Mouse (Mus musculus): Measurements from ENCODE around the gene Ccdc124. TPM values are rescaled to one million over a fixed set of nuclear protein-coding genes. Genes with fewer than 3 reads are reported as not detected.

Ccdc124 gene
- total RNA-seq, 2 experiments from 2014 or later = 36.8 to 38.9 TPM

DNA sequence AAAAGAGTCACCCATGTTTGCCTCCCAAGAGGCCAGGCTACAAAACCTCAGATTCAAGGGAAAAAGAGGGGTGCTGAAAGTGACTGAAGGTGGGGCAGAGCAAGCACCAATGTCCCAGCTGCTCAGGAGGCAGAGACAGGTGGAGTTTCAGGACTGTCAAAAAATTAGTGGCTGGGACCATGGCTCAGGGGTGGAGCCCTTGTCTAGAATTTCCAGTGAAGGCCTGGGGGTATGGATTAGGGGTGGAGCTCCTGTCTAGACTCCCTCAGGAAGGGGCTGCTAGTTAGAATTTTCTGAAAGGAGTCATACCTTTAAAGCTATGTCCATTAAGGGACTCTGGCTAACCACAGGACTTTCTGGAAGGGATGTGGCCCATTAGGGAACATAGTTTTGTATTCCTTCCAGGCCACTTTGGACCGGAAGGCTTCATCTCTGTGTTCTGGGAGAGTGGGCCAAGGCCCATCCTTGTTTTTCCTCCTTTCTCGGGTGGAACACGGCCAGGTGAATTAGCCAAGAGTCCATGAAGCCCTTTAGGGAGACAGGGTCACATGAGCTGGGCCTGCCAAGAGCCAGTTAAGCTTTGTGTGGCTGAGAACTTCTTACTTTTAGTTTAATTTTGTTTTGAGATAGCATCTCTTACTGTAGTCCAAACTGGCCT is 24.3 kb downstream of the Ccdc124 start:
- no peak for ATAC-seq (ENCODE audit: poor library complexity, severe bottlenecking)

DNA sequence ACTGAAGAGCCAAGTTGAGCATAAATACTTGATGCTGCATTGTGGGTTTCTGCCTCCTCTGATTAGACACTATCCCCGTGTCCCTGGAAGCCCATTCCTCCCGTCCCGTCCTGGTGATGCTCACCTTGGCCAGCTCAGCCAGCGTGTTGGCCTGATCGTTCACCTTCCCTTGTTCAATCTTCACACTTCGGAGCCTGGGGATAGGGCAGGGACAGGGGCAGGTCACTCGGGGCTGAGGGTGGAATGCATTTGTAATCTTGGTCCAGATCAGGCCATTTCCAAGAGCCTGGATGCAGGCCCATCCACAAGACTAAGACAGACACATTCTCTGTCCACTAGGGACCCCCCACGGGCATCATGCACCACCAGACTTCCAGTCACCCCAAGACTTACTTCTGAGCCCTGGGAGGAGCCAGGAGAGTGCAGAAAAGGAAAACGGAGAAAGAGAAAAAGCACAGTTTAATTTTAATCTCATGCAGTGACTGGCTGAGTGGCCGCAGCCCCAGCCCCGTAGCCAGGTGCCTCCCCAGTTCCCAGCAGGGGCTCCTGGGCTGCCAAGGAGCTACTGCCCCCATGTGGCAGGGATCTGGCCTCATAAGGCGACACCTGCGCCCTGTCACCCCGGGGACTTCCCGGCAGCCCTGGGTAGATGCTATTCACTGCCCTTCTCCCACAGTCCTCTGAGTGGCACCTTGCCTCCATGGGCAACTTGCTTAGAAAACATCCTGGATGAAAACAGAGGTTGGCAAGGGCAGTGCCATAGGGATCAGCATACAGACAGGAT is 27.2 kb downstream of the Ccdc124 start:
- ATAC-seq (ENCODE audit: poor library complexity, severe bottlenecking) = no peak

DNA sequence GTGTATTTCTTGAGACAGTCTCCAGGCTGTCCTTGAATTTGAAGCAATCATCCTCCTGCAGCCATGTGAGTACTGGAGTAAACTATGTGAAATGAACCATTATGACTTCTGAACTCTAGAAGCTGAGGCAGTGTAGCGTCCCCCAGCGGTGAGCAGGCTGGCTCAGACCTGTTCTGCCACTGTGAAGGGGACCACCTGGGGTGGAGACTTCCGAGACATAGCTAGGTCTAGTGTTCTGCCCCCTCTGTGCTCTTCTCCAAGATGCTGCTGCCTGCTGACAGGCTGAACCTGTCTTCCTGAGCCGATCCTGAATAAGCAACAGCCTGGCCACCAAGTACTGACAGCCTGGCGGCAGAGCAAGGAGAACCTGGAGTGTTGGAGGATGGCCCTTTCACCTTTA is 28.6 kb downstream of the Ccdc124 start:
- no peak for ATAC-seq (ENCODE audit: poor library complexity, severe bottlenecking)

DNA sequence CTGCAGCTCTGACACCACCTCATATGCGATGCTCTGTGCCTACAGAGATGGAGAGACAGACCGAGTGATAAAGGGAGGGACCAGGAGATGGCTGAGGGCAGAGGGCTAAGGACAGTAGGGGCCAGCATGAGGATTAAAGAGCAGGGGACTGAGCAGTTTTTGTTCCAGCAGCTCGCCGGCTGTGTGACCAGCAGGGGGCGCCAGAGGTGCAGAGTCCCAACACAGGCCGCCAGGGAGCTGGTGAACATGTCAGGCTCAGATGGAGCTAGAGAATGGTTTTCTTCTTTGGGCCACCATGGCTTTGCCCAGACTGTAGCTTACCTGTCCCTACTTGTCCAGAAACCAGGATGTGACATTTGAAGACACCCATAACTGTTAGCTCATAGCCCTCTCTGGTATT is 29.2 kb downstream of the Ccdc124 start:
- peak; percentile 49 for ATAC-seq (ENCODE audit: poor library complexity, severe bottlenecking)

DNA sequence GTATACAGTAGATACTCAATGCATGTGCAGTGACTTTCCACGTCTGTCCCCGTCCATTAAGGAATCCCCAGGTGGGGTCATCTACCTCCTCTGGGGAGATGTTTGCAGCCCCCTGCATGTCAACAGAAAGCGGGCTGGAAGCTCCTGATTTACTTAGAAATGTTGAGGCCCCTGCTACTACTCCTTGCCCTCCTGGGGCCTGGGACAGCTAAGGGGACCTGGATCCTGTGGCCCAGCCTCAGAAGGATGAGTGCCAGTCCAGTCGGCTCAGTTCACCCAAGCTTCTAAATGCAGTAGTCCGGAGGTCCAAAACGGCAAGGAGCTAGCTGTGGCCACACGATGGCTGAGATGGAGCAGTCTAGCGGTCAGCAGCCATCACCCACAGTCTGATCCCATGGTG is 29.8 kb downstream of the Ccdc124 start:
- no peak for ATAC-seq (ENCODE audit: poor library complexity, severe bottlenecking)

DNA sequence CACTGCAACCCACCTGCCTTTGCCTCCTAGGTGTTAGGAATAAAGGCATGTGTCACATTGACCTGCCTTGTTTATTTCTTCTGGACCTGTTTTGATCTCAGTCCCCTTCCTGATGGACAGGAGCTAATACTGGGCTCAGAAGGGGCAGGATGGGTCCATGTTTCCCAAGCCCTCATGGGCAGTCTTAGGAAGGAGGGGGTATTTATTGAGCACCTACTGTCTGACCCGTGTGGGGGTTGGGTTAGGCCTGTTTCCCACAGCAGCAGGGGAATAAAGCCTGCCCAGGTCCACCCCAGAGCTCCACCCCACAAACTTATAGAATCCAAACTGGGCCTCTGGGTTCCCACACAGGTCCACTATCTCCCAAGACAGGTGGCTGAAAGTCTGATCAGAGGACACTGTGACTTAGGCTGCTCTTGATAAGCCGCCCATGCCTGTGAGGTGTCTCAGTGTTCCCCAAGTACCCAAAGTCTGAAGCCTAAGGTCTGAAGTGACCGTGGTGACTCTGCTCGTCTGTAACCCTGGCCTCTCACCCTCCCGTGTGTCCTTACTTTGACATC is 30.4 kb downstream of the Ccdc124 start:
- no peak for ATAC-seq (ENCODE audit: poor library complexity, severe bottlenecking)

DNA sequence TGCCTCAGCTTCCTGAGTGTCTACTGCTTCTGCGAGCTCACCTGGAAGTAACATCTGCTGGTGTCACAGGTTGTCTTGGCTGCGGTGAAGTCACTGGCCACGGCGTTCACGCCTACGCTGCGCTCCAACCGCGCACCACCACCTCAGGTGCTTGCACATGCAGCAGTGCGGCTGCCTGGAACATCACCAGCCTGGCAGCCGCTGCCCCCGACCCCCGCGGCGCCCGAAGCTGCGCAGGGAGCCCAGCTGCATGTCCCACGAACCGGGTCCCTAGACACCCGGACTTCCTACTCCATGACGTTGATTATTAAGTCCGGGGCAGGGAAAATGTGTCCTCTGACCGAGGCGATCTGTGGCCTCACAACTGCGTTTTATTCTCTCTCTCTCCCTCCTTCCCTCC is 31.3 kb downstream of the Ccdc124 start:
- no peak for ATAC-seq (ENCODE audit: poor library complexity, severe bottlenecking)

DNA sequence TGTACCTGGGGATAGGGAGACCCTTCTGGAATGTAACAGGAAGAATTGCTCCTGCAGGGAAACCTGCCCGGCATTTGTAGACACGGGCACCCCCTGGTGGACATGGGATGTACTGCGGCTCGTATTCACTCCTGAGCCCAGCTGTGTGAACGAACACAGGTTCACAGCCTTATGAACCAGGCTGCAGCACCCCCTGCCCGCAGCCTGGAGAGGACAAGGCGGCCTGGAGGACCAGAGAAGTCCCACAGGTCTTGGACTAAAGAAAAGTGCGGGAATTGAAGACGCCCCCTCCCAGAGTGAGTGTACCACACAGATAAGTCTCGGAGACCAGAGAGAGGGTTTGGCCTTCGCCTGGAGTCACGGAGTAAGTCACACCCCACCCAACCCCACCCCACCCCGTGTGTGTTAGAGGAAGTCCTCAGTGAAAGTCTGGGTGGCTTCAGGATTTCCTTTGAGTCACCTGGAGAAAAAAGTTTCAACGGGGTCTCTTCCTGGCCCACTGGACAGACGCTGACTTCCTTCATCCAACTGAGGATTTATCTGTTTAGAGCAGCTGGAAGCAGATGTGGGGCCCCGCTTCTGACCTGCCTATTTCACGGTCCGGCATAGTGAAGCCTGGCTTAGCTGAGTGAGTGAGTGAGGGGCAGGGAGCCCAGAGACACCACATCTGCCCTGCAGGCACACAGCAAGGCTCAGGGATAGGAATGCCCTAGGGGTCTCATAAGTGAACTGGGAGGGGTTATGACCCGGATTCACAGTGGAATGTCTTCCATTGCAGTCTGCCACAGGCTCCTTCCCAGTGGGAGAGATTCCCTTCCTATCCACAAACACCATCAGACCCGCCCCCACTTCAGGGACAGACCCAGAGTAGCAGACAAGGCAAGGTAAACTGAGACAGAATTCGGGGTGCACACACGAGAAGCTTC is 32.3 kb downstream of the Ccdc124 start:
- ATAC-seq (ENCODE audit: poor library complexity, severe bottlenecking) = peak; percentile 37

DNA sequence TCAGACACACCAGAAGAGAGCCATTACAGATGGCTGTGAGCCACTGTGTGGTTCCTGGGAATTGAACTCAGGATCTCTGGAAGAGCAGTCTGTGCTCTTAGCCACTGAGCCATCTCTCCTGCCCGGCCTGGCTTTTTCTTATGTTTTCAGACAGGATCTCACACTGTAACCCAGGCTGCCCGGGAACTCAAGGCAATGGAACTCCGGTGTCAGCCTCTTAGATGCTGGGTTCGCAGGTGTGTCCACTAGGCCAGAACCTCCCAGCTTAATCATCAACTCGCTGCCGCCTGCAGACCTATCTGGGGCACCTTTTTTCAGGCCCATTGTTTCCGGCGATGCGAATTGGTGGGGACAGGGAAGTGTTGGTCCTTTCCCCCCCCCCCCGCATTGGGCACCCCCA is 33.1 kb downstream of the Ccdc124 start:
- ATAC-seq (ENCODE audit: poor library complexity, severe bottlenecking) = no peak

DNA sequence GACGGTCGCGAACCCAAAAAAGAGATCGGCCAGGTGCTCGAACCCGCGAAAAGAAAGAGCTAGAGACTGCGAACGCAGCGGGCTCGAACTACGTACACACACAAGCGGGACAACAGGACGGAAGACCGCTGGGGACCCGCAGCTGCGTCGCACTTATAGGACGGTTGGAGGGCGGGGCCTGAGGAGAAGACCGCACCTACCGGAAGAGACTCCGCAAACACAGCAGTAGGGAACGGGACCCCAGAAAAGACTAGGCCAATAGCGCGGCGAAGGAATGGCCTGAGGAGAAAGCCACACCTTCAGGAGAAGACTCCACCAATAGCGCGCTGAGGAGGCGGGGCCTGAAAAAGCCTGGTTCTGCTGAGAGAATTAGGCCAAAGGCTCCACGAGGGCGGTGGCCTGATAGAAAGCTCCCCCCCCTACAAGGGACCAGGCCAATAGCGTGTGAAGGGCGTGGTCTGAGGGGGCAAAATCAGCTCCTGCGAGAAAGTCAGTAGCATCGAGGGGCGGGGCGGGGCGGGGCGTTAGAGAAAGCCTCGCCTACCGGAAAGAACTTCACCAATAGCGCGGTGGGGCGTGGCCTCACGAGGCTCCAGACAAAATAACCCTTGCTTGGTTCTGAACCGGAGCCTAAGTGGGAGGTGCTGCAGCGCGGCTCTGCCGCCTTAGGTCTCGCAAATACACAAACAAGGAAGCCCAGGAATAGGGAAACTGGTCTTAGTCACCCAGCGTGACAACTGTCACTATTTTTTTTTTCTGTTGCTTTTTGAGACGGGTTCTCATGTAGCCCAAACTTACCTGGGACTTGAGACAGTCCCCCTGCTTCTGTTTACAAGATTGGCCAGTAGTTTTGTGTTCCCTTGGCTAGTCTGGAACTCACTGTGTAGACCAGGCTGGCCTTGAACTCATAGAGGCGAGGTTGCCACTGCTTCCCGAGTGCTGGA is 34.1 kb downstream of the Ccdc124 start, which contains the start of gene Arrdc2:
Gene Arrdc2 (minus strand): TSS at position 313 of the 944 bp plus-strand sequence.
- ATAC-seq (ENCODE audit: poor library complexity, severe bottlenecking) = peak; percentile 80

DNA sequence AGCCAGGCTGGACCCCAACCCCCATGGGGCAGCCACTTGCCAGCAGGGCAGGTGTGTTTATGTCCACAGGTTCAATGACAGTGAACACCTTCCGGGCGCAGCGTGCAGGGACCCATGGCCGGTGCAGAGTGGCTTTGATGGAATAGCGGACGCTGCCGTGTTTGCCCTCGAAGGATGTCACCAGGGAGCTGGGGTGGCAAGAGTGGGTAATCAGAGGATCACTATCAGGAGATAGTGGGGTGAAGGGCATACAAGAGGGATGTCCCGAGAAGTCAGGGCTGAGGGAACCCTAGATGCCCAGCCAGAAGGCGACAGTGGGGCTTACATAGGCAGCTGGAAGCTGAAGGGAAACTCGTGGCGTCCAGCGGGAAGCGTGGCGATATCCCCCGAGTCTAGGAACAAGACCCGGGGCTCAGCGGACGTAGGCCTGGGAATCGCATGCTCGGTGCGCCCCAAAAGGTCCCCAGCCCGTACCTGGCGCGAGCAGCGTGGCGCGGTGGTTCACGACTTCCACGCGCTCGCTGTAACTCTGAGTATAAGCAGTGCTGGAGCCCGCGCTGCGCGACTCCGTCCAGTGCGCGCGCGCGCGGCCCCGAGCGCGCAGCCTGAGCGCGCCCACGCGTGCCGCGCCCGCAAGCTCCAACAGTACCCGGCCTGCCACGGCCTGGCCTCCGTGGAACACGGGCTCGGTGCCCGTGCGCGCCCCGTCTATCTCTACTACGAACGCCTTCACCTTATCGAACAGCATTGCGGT is 34.9 kb downstream of the Ccdc124 start:
- peak; percentile 21 for ATAC-seq (ENCODE audit: poor library complexity, severe bottlenecking)

DNA sequence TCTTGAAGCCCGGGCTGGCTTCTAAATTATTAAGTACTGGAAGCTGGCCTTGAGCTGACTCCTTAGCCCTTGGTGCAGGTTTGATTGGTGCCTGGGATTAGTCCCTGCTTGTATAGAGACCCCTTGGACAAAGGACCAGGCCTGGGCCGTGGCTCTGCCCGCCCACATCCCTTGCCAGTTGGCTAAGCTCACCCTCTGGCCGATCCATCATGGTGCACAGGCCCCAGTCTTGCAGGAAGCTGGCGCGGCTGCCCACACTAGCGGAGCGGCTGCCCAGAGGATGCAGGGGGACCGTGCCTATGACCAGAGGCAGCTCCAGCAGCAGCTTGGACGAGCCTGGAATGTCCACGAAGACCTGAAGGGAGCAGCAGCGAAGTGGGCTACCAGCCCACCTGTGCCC is 37.1 kb downstream of the Ccdc124 start:
- no peak for ATAC-seq (ENCODE audit: poor library complexity, severe bottlenecking)

DNA sequence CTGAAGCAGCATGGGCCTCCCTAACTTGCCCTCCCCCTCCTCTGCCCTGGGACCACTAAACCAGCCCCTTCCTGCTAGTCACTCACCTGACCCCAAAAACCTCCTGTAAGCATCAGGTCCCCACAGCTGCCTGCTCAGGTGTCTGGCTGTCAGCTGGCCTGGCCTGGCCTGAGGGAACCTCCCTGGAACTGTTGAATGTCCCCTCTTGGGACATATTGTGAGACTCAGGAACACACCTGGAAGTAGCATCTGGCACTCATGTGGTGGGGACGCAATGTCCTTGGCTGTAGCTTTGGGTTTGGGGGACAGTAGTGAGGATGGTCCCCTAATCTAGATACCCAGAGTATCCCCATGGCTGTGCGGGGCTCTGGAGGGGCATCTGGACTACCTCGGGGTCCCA is 39.7 kb downstream of the Ccdc124 start:
- no peak for ATAC-seq (ENCODE audit: poor library complexity, severe bottlenecking)

DNA sequence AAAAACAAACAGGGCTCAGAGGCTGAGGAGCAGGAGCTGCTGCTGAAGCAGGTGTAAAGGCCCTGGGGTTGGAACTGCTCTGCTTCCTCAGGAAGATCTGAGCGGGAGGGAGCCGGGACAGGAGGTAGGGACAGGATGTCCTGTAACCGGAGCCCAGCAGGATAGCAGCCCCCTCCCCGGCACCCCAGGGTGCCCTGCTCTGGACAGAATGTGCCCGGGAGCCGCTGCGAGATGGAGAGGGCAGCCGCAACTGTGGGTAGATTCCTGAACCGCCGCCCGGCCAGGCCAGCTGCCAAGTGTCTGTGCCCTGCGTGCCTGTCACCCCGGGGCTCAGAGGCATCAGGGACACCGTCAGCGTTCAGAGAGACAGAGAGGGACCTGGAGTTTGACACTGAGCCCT is 40.2 kb downstream of the Ccdc124 start:
- ATAC-seq (ENCODE audit: poor library complexity, severe bottlenecking) = no peak

DNA sequence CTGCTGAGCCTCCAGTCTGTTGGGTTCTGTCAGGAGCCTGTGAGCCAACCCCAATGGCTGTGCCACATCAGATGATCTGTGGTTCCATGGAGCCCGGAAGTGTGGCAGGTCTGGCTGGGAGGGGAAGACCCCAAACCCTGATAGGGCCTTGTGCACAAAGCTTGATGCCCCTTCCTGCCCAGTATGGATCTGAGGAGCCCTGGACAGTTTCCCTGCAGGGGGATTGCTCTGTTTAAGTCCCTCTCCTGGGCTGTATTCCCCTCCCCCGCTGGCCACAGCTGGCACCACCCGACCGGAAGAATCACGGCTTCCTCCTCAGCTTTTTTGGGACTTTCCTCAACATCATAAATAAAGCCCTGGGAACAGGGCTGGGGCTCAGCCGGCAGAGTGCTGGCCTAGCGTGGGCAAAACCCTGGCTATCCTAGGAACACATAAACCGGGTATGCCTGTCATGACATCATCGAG is 40.7 kb downstream of the Ccdc124 start:
- peak; percentile 80 for ATAC-seq (ENCODE audit: poor library complexity, severe bottlenecking)

DNA sequence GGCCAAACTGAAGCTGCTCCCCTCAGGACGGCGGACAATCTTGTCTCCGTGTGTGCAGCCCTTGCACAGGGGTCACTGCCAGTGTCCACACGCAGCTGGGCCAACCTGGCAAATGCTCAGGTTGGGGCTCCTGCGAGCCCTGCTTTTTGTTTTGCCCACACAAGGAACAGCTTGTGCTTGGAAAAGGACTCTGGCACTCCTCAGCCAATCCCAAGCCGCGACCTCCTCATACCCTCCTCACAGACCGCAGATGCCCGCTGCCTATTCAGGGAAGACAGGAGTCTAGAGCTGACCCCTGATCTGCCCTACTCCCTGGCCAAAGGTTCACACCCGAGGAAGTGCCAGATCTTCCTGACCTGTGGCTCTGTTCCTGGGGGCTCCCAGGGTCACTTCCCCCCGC is 41.4 kb downstream of the Ccdc124 start:
- no peak for ATAC-seq (ENCODE audit: poor library complexity, severe bottlenecking)

DNA sequence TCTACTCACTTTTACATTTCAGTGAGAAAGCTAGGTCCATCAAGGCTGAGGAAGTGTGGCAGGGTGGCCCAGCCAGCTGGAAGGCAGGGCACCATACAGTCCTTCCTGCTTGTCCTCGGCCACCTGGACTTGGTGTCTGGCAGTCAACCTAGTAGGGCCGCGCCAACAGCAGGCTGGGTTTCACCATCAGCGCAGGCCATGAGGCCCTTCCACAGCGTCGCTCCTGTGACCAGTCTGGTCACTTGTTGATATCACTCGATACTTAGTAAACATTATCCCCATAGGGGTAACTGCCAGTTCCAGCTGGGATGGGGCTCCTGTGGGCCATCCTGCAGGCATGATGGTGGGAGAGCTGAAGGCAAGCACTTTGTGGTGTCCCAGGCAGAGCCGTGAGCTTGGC is 42.2 kb downstream of the Ccdc124 start:
- ATAC-seq (ENCODE audit: poor library complexity, severe bottlenecking) = no peak

DNA sequence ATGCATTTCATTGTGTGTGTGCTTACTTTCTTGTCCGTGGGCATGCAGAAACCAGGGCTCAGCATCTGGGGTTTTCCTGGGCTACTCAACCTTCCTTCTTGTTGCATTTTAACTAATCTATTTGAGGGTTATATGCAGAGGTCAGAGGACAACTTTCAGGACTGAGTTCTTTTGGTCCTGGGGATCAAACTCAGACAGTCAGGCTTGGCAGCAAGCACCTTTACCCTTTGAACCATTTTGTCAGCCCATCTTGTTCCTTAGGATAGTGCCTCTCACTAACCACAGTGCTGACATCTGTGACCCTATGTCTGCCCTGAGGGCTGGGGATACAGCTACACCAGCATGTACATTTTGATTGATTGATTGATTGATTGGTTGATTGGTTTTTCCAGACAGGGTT is 45.9 kb downstream of the Ccdc124 start:
- ATAC-seq (ENCODE audit: poor library complexity, severe bottlenecking) = no peak

DNA sequence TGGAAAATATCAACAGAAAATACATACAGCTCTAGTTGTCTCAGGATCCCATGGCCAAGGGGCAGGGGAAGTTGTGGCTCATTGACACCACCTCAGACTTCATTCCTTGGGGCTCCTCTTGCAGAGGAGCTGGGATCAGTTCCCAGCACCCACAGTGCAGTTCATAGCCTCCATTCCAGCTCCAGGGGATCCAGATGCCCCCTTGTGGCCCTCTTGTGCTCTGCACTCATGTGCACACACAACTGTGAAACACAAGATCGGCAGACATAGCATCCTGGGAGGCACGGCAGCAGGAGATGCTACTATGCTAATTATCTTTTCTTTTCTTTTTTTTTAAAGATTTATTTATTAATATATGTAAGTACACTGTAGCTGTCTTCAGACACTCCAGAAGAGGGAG is 46.7 kb downstream of the Ccdc124 start:
- no peak for ATAC-seq (ENCODE audit: poor library complexity, severe bottlenecking)

Measured in megakaryocyte, adult 5-6 weeks (primary cell).